Mouse (Mus musculus) central nervous system, embryonic 18 days (tissue): Measurements from ENCODE around the gene Ifi209. TPM values are rescaled to one million over a fixed set of nuclear protein-coding genes. Genes with fewer than 3 reads are reported as not detected.

ENCODE experiments used
- polyA plus RNA-seq: library from polyadenylated mRNA; depleted of rRNA; stranded (reverse); fragments of >200 nt; gene quantifications from 2 replicates; pipeline ENCODE4 v1.2.3, GENCODE M21; 2012; rRNA removed

The Ifi209 gene
- 0.09 and 0.13 TPM in 2 replicates for polyA plus RNA-seq

GRCm38 (mm10) chr1:173630622-173631021 is at the start of gene Ifi209:
TSS of gene Ifi209 (plus strand) at chr1:173630917.

GRCm38 (mm10) chr1:173598838-173599494 is 31.8 kb upstream of the Ifi209 start, which contains the start of gene Ifi213:
TSS of gene Ifi213 (minus strand) at chr1:173599274.

GRCm38 (mm10) chr1:173673458-173674097 is 42.9 kb downstream of the Ifi209 start, which contains the start of gene Ifi208:
TSS of gene Ifi208 (plus strand) at chr1:173673675.

Other genes with a start within 250 kb of the Ifi209 start
- gene Ifi206, start 139.9 kb upstream of the Ifi209 start, polyA plus RNA-seq, result 0.12 TPM in 2 replicates
- not detected in 2 replicates for gene Ifi214, start 95.0 kb upstream of the Ifi209 start, polyA plus RNA-seq
- gene Ifi213, start 31.6 kb upstream of the Ifi209 start, polyA plus RNA-seq, result 0.19 and 0.49 TPM in 2 replicates
- gene Ifi208, start 42.8 kb downstream of the Ifi209 start, polyA plus RNA-seq, result 0.03 TPM in 1 of 2 replicates, not detected in the other
- gene Ifi207, start 110.8 kb downstream of the Ifi209 start, polyA plus RNA-seq, result 0.65 and 0.84 TPM in 2 replicates
- 0.63 and 0.70 TPM in 2 replicates for gene Ifi204, start 136.0 kb downstream of the Ifi209 start, polyA plus RNA-seq